Mouse (Mus musculus) ES-E14 (cell line): ENCODE measurements at regions not wholly inside any gene's neighbourhood (a gene's known extent, or its start where the extent isn't known, plus 50 kb on each side); places are given as distances from the start of the nearest gene placed in this dataset.

Experiments
- CHD2 ChIP-seq: IDR thresholded peaks from 2 replicates; pipeline ENCODE4 v1.6.1; 2014; ENCODE audit warnings: mild to moderate bottlenecking, low read depth, low read length, inconsistent platforms
- HCFC1 ChIP-seq: IDR thresholded peaks from 2 replicates; pipeline ENCODE4 v1.6.1; 2012; ENCODE audit warnings: low read length, inconsistent platforms, borderline replicate concordance; ENCODE audit not compliant: insufficient read depth
- MAFK ChIP-seq: IDR thresholded peaks from 2 replicates; pipeline ENCODE4 v1.6.1; 2014; ENCODE audit warnings: mild to moderate bottlenecking, low read depth, low read length, inconsistent platforms; ENCODE audit not compliant: insufficient read depth
- ZC3H11A ChIP-seq: IDR thresholded peaks from 2 replicates; pipeline ENCODE4 v1.6.1; 2012; ENCODE audit warnings: low read depth, mild to moderate bottlenecking, inconsistent platforms, low read length, borderline replicate concordance
- ZNF384 ChIP-seq: IDR thresholded peaks from 2 replicates; pipeline ENCODE4 v1.6.1; 2012; ENCODE audit warnings: low read depth, low read length, inconsistent platforms

- no peak for TF ChIP-seq ZC3H11A
- no peak for TF ChIP-seq CHD2
- no peak for TF ChIP-seq MAFK
- no peak for TF ChIP-seq ZNF384
- TF ChIP-seq HCFC1: no peak
Observed at GRCm38 (mm10) chr17:93609942-93610596, 411.3 kb downstream of the Adcyap1 start.
